Mouse (Mus musculus): ENCODE results near the gene Rplp1.

Rplp1 gene

GRCm38 (mm10) chr9:61914917-61915300, 567 bp upstream of the Rplp1 start:
- no peak for DNase-seq (ENCODE audit: extremely low read depth, insufficient read length, low spot score)

DNA sequence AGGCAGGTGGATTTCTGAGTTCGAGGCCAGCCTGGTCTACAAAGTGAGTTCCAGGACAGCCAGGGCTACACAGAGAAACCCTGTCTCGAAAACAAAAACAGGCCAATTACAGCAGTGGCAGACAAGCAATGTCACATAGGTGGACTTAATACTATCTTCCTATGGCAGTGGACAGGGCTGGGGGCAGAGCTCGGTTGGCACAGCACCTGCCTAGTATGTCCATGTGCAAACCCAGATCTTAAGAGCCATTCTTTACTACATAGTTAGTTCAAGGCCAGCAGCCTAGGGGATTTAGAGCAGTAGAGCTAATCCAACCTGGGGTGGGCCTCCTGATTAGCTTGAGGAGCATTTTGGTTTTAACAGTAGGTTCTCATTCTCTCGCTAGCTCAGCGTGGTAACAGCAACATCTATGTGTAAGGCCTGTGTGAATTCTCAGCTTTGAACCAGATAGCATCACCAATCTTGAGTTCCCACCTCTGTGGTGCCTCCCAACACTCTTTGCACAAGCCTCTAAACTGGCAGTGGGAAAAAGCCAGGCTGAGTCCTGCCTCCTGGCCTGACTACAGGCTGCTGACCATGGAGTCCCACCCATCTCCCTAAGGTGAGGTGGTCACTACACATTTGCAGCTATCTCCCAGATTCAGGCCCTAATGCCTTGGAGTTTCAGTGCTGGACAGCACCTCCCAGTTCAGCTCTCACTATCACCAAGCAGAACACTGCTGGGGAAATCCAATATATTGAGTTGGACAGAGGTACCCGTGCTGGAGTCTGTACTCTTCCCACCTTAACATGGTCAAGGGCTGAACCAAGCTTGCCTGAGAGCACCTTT, 2.8 kb downstream of the Rplp1 start:
- DNase-seq (ENCODE audit: extremely low read depth, insufficient read length, low spot score) = peak; percentile 18

DNA sequence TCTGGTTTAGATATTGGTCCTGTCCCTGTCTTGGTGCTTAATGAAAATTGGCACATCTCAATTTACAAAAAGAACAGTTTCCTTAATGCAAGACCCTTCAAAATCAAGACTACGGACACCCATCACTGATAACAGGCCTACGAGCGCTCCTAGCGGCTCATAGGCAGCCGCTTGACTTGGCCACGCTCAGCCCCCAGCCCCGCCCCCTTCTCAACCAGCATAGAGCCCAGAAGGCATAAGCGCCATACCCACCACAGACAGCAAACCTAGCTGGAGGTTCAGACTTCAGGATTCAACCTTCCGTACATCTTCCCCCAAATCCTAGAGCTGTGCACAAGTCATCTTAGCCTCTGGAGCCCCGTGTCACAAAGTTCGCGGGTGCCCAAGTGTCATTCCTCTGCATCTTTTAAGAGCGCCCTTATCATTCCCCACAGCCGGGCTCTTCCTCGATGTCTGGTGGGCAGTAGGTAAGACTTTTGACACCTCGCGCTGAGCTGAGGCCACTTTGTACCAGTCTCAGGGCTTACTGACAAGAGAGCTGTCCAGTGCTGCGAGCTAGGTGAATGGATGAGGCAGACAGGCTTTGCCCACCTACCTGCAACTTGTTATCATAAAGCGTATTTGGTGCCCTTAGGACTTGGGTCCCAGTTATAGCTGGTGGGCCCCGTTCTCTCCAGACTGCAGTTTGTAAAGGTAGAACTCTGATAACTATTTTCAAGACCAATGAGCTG, 3.7 kb downstream of the Rplp1 start:
- peak; percentile 60 for DNase-seq (ENCODE audit: extremely low read depth, insufficient read length, low spot score)

GRCm38 (mm10) chr9:61909633-61910032, 4.7 kb downstream of the Rplp1 start:
- DNase-seq (ENCODE audit: extremely low read depth, insufficient read length, low spot score) = no peak

- DNase-seq (ENCODE audit: extremely low read depth, insufficient read length, low spot score) = peak; percentile 14
These were observed 5.4 kb downstream of the Rplp1 start for GRCm38 (mm10) chr9:61908832-61909407.

DNA sequence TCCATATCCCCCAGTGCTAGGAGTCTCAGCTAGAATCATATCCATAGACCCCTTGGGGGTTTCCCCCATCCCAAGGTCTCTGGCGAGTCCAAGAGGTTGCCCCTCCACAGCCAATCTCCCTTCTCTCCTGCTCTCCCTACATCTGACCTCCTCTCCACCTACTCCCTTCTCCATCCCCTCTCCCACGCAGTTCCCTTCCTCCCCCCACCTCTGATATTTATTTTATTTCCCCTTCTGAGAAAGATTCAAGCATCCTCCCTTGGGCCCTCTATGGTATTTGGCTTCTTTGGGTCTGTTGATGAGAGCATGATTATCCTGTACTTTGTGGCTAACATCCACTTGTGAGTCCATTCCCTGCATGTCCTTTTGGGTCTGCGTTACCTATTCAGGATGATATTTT, 6.0 kb downstream of the Rplp1 start:
- DNase-seq (ENCODE audit: extremely low read depth, insufficient read length, low spot score) = no peak

DNA sequence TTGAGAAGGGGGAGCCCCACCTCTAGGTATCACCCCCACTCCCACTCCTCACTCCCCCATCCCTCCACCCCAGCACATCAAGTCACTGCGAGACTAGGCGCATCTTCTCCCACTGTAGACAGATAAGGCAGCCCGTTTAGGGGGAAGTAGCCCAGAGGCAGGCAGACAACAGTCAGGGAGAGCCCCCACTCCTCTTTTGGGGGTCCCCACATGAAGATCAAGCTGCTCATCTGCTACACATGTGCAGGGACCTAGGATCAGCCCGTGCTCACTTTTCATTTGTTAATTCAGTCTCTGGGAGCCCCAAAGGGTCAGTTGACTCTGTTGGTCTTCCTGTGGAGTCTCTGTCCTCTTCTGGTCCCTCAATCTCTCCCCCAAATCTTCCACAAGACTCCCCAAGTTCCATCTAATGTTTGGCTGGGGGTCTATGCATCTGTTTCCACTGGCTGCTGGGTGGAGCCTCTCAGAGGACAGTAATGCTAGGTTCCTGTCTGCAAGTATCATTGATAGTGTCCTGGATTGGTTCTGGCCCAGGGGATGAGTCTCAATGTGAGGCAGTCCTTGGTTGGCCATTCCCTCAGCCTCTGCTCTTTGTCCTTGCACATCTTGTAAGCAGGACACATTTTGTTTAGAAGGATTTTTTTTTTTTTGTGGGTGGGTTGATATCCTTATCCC, 6.6 kb downstream of the Rplp1 start:
- no peak for DNase-seq (ENCODE audit: extremely low read depth, insufficient read length, low spot score)

DNA sequence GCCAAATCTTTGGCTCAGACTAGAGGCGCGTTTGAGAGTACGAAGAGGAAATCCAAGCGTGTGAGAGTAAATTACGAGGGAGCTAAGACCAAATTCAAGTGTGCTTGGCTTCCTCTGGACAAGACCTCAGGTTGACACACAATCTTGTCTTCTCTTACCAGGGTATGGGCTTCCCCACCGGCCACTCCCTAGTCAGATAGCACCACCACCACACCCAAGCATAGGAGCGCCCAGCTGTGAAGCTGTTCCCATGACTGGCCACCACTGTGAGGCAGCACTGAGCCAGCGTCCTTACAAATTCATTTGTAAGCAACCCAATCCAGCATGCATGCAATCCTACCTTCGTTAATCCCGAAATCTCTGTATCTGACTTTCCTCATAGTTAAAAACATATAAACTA, 7.4 kb downstream of the Rplp1 start:
- no peak for DNase-seq (ENCODE audit: extremely low read depth, insufficient read length, low spot score)

DNA sequence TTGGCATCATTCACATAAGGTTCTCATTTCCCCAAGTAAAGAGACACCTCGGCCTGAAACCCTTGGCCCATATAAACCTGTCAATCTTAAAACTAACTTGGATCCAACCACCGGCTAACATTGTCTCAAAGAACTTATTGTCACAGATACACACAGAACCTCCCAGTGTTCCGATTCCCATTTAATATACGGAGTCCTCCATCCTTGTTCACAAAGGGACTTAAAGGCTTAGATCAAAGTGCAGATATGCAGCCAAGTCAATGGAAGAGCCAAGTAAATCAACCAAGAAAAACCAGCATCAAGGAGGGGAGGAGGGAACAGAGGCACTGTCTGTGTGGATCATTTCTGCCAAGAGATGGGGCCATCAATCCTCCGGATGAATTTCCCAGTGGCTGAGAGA, 8.8 kb downstream of the Rplp1 start:
- DNase-seq (ENCODE audit: extremely low read depth, insufficient read length, low spot score) = no peak

GRCm38 (mm10) chr9:61904201-61904600, 10.1 kb downstream of the Rplp1 start:
- DNase-seq (ENCODE audit: extremely low read depth, insufficient read length, low spot score) = no peak

DNA sequence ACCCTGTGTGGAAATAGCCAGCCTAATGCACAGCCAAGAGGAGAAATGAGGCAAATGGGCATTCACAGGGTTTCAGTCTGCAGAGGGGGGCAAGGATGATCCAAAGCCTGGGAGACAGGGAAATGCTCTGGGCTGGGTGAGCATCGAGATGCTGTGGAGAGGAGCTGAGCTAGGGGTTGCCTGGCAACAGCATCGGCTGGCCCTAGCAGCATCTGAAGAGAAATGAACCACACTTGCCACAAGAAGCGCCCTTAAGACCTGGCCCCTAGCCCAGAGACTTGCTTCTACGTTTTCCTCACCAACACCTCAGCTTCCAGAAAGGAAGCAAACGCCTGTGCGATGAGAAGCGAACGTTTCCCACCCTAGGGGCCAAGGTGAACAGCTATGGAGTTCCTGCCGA, 11.9 kb downstream of the Rplp1 start:
- DNase-seq (ENCODE audit: extremely low read depth, insufficient read length, low spot score) = no peak

- DNase-seq (ENCODE audit: extremely low read depth, insufficient read length, low spot score) = no peak
These were observed 12.8 kb downstream of the Rplp1 start for GRCm38 (mm10) chr9:61901574-61901973.

DNA sequence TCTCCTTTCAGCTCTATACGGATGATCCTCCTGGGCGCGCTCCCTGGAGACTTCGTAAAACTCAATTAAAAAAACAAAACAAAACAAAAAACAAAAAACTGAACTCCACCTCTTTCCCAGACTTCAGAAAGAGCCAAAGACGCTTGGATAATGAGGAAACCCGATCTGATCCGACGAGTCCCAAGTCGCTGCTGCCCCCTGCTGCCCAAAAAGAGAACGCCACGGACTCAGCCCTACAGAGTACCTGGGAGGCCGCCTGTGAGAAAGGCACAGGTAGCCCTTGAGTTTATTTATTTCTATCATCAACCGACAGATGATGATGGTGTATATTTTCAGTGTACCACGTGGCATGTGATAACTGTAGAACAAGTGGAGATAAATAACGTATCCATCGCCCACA, 14.5 kb downstream of the Rplp1 start:
- DNase-seq (ENCODE audit: extremely low read depth, insufficient read length, low spot score) = no peak

- DNase-seq (ENCODE audit: extremely low read depth, insufficient read length, low spot score) = peak; percentile 43
These were observed 15.9 kb downstream of the Rplp1 start for GRCm38 (mm10) chr9:61898401-61898800.

GRCm38 (mm10) chr9:61895014-61895413, 19.3 kb downstream of the Rplp1 start:
- DNase-seq (ENCODE audit: extremely low read depth, insufficient read length, low spot score) = no peak

DNA sequence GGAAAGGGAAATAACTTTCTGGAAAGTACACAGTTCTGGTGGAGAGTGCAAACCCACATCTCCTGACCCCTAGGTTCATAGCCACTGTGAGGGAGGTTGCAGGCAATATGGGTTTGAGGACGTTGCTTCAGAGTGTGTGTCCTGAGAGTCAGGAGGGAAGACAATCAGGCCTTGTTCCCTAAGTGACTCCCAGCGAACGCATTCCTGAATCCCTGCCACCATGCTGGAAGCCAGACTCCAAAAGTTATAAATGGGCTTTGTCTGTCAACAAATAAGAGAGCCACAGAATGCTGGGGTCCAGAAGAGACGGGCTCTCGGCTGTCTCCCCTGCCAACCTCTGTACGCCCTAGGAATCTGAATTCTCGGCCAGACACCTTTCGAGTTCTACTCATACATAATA, 24.5 kb downstream of the Rplp1 start:
- no peak for DNase-seq (ENCODE audit: extremely low read depth, insufficient read length, low spot score)

DNA sequence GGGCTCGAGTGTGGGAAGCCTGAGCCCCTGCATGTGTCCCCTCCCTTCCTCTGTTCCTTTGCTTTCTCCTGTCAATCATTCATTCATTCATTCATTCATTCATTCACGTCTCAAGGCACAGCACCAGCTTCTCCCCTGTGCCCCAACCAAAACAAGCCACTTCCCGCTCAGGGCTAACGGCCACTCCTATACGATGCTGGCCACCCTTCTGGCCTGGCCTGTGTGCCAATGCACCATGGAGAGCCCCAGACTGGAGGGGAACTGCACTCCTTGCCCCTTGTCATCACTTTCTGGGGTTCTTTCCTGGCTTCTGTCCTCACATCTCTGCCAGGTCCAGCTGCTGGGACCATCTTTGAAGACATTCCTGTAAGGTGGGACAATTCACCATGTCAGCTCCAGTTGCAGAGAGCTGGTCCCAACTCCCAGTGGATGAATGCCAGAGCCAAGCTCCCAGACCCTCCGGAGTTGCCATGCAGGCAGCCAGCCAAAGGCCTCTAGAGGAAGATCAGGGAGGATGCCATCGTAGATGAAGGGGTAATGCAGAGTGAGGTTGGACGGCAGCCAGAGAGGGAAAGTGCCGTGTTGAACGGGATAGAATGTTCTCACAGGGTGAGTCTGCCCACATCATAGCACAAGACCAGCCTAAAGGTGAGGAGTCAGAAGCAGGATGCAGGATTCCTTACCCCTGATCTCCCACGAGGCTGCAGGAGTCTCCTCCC, 26.5 kb downstream of the Rplp1 start:
- no peak for DNase-seq (ENCODE audit: extremely low read depth, insufficient read length, low spot score)

DNA sequence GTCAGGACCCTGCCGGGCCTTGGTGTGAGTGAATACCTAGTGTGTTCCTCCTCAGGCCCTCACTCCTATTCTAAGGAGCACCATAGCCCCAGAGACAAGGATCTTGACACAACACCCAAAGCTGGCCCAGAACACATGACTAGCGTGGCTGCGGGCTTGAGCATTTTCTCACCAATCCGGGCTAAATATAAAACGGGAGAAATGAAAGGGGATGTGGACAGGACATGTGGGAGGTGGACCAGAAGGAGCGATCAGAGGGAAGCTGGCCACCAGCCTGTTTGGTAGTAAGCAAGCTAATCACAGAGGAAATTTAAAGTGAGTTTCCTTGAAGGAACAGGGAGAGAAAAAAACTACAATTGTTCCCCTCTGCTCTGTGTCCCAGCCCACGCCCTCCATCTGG, 28.4 kb downstream of the Rplp1 start:
- no peak for DNase-seq (ENCODE audit: extremely low read depth, insufficient read length, low spot score)

DNA sequence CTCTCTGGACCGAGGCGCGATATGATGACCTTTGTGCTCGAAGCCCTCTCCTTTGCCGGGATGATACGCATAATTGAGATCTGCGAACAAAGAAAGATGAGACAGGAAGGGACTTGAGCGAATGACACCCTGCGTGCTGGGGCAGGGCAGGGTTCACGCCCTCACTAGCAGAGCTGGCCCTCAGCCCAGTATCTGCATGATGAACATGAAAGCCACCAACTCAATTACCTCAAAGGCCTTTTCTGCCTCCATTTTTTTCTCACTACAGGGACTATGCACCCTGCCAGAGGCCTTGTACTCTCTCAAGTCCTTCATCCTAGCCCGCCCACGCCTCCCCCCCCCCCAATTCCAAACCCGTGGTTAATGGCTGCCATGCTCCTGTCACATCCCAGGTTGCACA, 29.4 kb downstream of the Rplp1 start:
- DNase-seq (ENCODE audit: extremely low read depth, insufficient read length, low spot score) = no peak

DNA sequence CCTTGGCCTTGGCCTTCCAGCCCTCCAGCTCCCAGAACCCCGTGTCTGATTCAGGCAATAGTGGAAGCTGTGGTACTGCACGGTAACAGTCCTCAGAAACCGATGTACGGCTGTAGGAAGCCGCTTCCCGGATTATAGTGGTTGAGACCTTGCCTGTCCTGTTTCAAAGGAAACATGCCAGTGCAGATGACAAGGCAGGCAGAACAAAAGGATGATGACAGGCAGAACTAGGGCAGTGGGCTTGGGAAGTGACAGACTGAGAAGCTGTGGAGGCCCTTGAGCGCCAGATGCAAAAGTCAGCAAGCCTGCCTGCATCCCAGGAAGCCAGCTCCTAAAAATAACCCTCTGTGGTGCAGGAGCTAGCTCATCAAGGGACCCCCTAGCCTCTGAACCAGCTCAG, 30.0 kb downstream of the Rplp1 start:
- DNase-seq (ENCODE audit: extremely low read depth, insufficient read length, low spot score) = no peak

GRCm38 (mm10) chr9:61882179-61882578, 32.2 kb downstream of the Rplp1 start:
- no peak for DNase-seq (ENCODE audit: extremely low read depth, insufficient read length, low spot score)
